Comparison of ENCODE assay signal across 17 mouse cellular contexts in the genomic region with DNA sequence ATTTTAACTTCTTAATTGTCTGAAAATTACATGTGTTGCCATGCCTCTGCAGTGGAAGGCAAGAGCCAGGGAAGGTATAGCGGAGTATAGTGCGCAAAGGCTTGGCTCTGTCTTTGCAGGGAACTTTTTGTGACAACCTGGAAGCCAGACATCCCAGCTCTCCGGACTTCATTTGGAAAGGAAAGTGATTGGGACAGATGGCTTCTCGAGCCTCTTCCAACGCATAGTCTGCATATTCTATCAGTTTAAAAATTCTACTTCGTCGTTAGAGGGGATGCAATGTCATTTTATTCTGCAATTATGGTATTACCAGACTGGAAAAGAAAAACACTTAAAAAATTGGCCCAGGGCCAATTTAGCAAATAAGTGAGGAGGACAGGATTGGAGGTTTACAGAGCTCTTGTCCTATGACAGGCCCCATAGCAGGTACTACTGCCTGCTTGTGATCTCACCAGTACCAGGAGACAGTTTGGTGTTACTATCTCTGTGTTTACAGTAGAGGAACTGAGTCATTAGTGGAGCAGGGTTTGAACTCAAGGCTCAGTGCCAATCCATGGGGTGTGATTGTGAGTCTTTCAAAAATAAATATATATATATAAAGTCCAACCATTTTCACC. TPM values are rescaled to one million over a fixed set of nuclear protein-coding genes. Genes with fewer than 3 reads are reported as not detected.
A peak's percentile ranks its signal among the peaks of the same experiment; 100 is the strongest.
DNase-seq lines count a peak whose midpoint lies in the region; ATAC-seq and TF ChIP-seq lines count a peak whose summit lies in the region.
"Had no signal": no experiment of that assay in that cellular context is flagged by ENCODE, and none has a peak within 500 bp of the region (broad histone marks: within the 10 kb centered on the region; RNA-seq: fewer than 3 reads in every experiment).

No protein-coding gene starts in this region.

- no peak overlapping the region for H3K4me2 ChIP-seq in embryonic facial prominence, embryonic 14.5 days (ENCODE audit: low read depth, low read length)
- H3K4me2 ChIP-seq in heart, postnatal 0 days (ENCODE audit: low read depth, low read length): no peak overlapping the region
- H3K4me2 ChIP-seq: embryonic facial prominence, embryonic 13.5 days; hindbrain, embryonic 13.5 days; limb, embryonic 15.5 days had no signal

- 0 out of 2 replicates have a peak, but pooled peaks have one; percentile 14 for ATAC-seq in embryonic facial prominence, embryonic 14.5 days (ENCODE audit: low read depth)
- ATAC-seq in heart, postnatal 0 days (ENCODE audit: insufficient read depth, low read depth): no peak

- H3K27me3 ChIP-seq in embryonic facial prominence, embryonic 14.5 days (replicated peaks; ENCODE audit: control insufficient read depth, insufficient read depth, low read length): no peaks in the 10 kb centered on the region
- H3K27me3 ChIP-seq in embryonic facial prominence, embryonic 10.5 days (replicated peaks; ENCODE audit: low read depth, poor library complexity, severe bottlenecking): 0 out of 2 replicates have a peak, but pooled peaks cover 1% of the 10 kb centered on the region
- H3K27me3 ChIP-seq in heart, postnatal 0 days (ENCODE audit: control insufficient read depth, insufficient read depth, low read length): no peaks in the 10 kb centered on the region
- H3K27me3 ChIP-seq in limb, embryonic 10.5 days (ENCODE audit: low read depth, poor library complexity, severe bottlenecking): peaks cover 4% of the 10 kb centered on the region; the same call in 1 of the 2 replicates
- H3K27me3 ChIP-seq: embryonic facial prominence, embryonic 13.5 days; hindbrain, embryonic 13.5 days; limb, embryonic 15.5 days had no signal

- no peak for DNase-seq in embryonic facial prominence, embryonic 14.5 days (ENCODE audit: low spot score)
- DNase-seq in embryonic facial prominence, embryonic 10.5 days (ENCODE audit: low spot score): no peak
- DNase-seq in heart, postnatal 0 days (ENCODE audit: low spot score): no peak
- DNase-seq in heart, postnatal 36 days: no peak
- peak; percentile 7 for DNase-seq in 3T3-L1 (ENCODE audit: low read depth, low spot score)
- DNase-seq in limb, embryonic 10.5 days (ENCODE audit: low spot score): no peak
- DNase-seq in thymus, postnatal 10 days (ENCODE audit: low spot score in 2 of 2): no peak
- DNase-seq: adrenal gland, postnatal 10 days; cerebellum, adult 9-10 months; kidney, adult 11 months; kidney, postnatal 14 days; thymus, postnatal 14 days had no signal

- no peaks in the 10 kb centered on the region for H3K9me3 ChIP-seq in embryonic facial prominence, embryonic 14.5 days (ENCODE audit: control insufficient read depth, low read length)
- no peaks in the 10 kb centered on the region for H3K9me3 ChIP-seq in embryonic facial prominence, embryonic 10.5 days
- no peaks in the 10 kb centered on the region for H3K9me3 ChIP-seq in heart, postnatal 0 days (replicated peaks; ENCODE audit: control insufficient read depth, low read length)
- no peaks in the 10 kb centered on the region for H3K9me3 ChIP-seq in limb, embryonic 10.5 days (replicated peaks)
- H3K9me3 ChIP-seq: embryonic facial prominence, embryonic 13.5 days; G1E; hindbrain, embryonic 13.5 days; limb, embryonic 15.5 days had no signal

- intact Hi-C loops in heart, postnatal 36 days (cut with DNase I): loop anchor here (5.0 kb wide), 1 partner anchor 781 kb away; a partner anchor contains a TSS

- no peaks in the 10 kb centered on the region for H3K36me3 ChIP-seq in embryonic facial prominence, embryonic 14.5 days (ENCODE audit: control insufficient read depth, insufficient read depth, low read length)
- H3K36me3 ChIP-seq in embryonic facial prominence, embryonic 10.5 days (replicated peaks): no peaks in the 10 kb centered on the region
- no peaks in the 10 kb centered on the region for H3K36me3 ChIP-seq in heart, postnatal 0 days (replicated peaks; ENCODE audit: control insufficient read depth, insufficient read depth, low read length)
- H3K36me3 ChIP-seq in limb, embryonic 10.5 days: no peaks in the 10 kb centered on the region
- H3K36me3 ChIP-seq: embryonic facial prominence, embryonic 13.5 days; G1E; hindbrain, embryonic 13.5 days; limb, embryonic 15.5 days had no signal

- H3K9ac ChIP-seq in embryonic facial prominence, embryonic 14.5 days (ENCODE audit: low read depth, low read length): no peak overlapping the region
- H3K9ac ChIP-seq in heart, postnatal 0 days (replicated peaks; ENCODE audit: low read depth, low read length): no peak overlapping the region
- H3K9ac ChIP-seq: embryonic facial prominence, embryonic 13.5 days; hindbrain, embryonic 13.5 days; limb, embryonic 15.5 days had no signal

- H3K4me3 ChIP-seq in embryonic facial prominence, embryonic 14.5 days (ENCODE audit: low read depth, low read length): no peak overlapping the region
- H3K4me3 ChIP-seq in embryonic facial prominence, embryonic 10.5 days: no peak overlapping the region
- H3K4me3 ChIP-seq in heart, postnatal 0 days (ENCODE audit: low read depth, low read length): no peak overlapping the region
- no peak overlapping the region for H3K4me3 ChIP-seq in brown adipose tissue, adult 24 weeks (ENCODE audit: insufficient read depth, low read depth, low read length)
- H3K4me3 ChIP-seq in limb, embryonic 10.5 days: no peak overlapping the region
- H3K4me3 ChIP-seq: embryonic facial prominence, embryonic 13.5 days; hindbrain, embryonic 13.5 days; limb, embryonic 15.5 days had no signal

- peaks cover 9% of the 10 kb centered on the region; the same call in 1 of the 2 replicates for H3K4me1 ChIP-seq in embryonic facial prominence, embryonic 14.5 days (ENCODE audit: control insufficient read depth, insufficient read depth, low read length)
- H3K4me1 ChIP-seq in embryonic facial prominence, embryonic 10.5 days: peaks cover 11% of the 10 kb centered on the region; the same call in 1 of the 2 replicates
- H3K4me1 ChIP-seq in heart, postnatal 0 days (ENCODE audit: control insufficient read depth, insufficient read depth): peaks cover 36% of the 10 kb centered on the region
- H3K4me1 ChIP-seq in brown adipose tissue, adult 24 weeks (ENCODE audit: control insufficient read depth, insufficient read depth, insufficient read length, low read length): peaks cover 19% of the 10 kb centered on the region
- peaks cover 2% of the 10 kb centered on the region; the same call in 1 of the 2 replicates for H3K4me1 ChIP-seq in limb, embryonic 10.5 days

- H3K27ac ChIP-seq in embryonic facial prominence, embryonic 14.5 days (replicated peaks; ENCODE audit: low read depth, low read length): no peak overlapping the region
- H3K27ac ChIP-seq in embryonic facial prominence, embryonic 10.5 days (replicated peaks): no peak overlapping the region
- H3K27ac ChIP-seq in heart, postnatal 0 days (ENCODE audit: low read depth): peak overlapping the region; percentile 1; the same call in 1 of the 2 replicates
- H3K27ac ChIP-seq in brown adipose tissue, adult 24 weeks (replicated peaks; ENCODE audit: low read depth, low read length): peak overlapping the region; percentile 69; the same call in 1 of the 2 replicates
- H3K27ac ChIP-seq in limb, embryonic 10.5 days: no peak overlapping the region
- H3K27ac ChIP-seq: embryonic facial prominence, embryonic 13.5 days; hindbrain, embryonic 13.5 days; limb, embryonic 15.5 days had no signal

- TF ChIP-seq CTCF in heart, postnatal 0 days (IDR thresholded peaks at IDR 0.05; ENCODE audit: low read depth): no peak

- no peak for TF ChIP-seq EP300 in heart, postnatal 0 days (IDR thresholded peaks at IDR 0.05; ENCODE audit: low read depth)

- WGBS in embryonic facial prominence, embryonic 14.5 days: 57% methylated on average over 7 of the region's 7 CpGs
- 85% methylated on average over 7 of the region's 7 CpGs for WGBS in embryonic facial prominence, embryonic 10.5 days
- 71% methylated on average over 7 of the region's 7 CpGs for WGBS in heart, postnatal 0 days
- WGBS in limb, embryonic 10.5 days: 86% methylated on average over 7 of the region's 7 CpGs

RNA-seq across cellular contexts. Expression of a gene that starts 7.8 kb away (rescaled TPM):
- polyA plus RNA-seq in embryonic facial prominence, embryonic 14.5 days (2014; fragmentation: Nextera tagmentation; extraction: Ambion mirVana): 14.8 and 15.6 TPM in 2 replicates
- 1.7 and 1.9 TPM in 2 replicates for polyA plus RNA-seq in embryonic facial prominence, embryonic 10.5 days (2016; fragmentation: Nextera tagmentation; extraction: Ambion mirVana)
- 11.6 and 11.9 TPM in 2 replicates for total RNA-seq in heart, postnatal 0 days (2014; rRNA removed; ENCODE audit: low replicate concordance)
- 3.7 and 3.8 TPM in 2 replicates for polyA plus RNA-seq in heart, postnatal 0 days (2015; fragmentation: Nextera tagmentation; extraction: Ambion mirVana)
- total RNA-seq in heart, postnatal 36 days (2021): 10 to 100 TPM; 23.5 to 25.2 TPM
- 11.9 and 12.6 TPM in 2 replicates for polyA plus RNA-seq in brown adipose tissue, adult 24 weeks (2012; ENCODE audit: insufficient read depth, insufficient read length, missing spikeins)
- 0.44 and 0.59 TPM in 2 replicates for polyA plus RNA-seq in limb, embryonic 10.5 days (2016; fragmentation: Nextera tagmentation; extraction: Ambion mirVana)
- polyA plus RNA-seq: G1E had no signal

Comparison
In these comparisons a context has a peak if more than half of its experiments do, and no peak if none do; other contexts are left out.
1. H3K27ac ChIP-seq: peak in heart, postnatal 0 days (single experiment) and brown adipose tissue, adult 24 weeks (single experiment); none in embryonic facial prominence, embryonic 14.5 days (single experiment), embryonic facial prominence, embryonic 10.5 days (single experiment) and limb, embryonic 10.5 days (single experiment).